Mouse (Mus musculus) midbrain, postnatal 0 days (tissue): Measurements from ENCODE around the gene Nubp2. TPM values are rescaled to one million over a fixed set of nuclear protein-coding genes. Genes with fewer than 3 reads are reported as not detected.
A peak's percentile ranks its signal among the peaks of the same experiment; 100 is the strongest.

Source experiments
- ATAC-seq: fragments of 200-750 bp; cut with Nextera tagmentation; 2 replicates; pipeline ENCODE4 v1.8.0; 2017; ENCODE audit warnings: moderate number of reproducible peaks, mild to moderate bottlenecking, moderate TSS enrichment, moderate library complexity; ENCODE audit not compliant: low FRiP score
- DNase-seq: peaks from one replicate; pipeline ENCODE4 v3.0.0-alpha.2; 2015; ENCODE audit warnings: low spot score
- H3K27ac ChIP-seq: fragments of 300-500 bp; sonication (generic); 2 replicates; pipeline ENCODE4 v1.5.1; 2014; ENCODE audit warnings: low read depth, mild to moderate bottlenecking, low read length, mixed read lengths
- H3K27me3 ChIP-seq: fragments of 300-500 bp; sonication (generic); 2 replicates; pipeline ENCODE4 v1.6.1; 2014; ENCODE audit warnings: low read length, control low read depth, mixed read lengths; ENCODE audit not compliant: insufficient read depth
- H3K36me3 ChIP-seq: fragments of 300-500 bp; sonication (generic); 2 replicates; pipeline ENCODE4 v1.6.1; 2014; ENCODE audit warnings: low read length, control low read depth, mixed read lengths; ENCODE audit not compliant: insufficient read depth
- H3K4me1 ChIP-seq: fragments of 300-500 bp; sonication (generic); 2 replicates; pipeline ENCODE4 v1.6.1; 2014; ENCODE audit warnings: mild to moderate bottlenecking, control low read depth, antibody characterized with exemption, low read length, mixed read lengths; ENCODE audit not compliant: insufficient read depth
- H3K4me2 ChIP-seq: fragments of 300-500 bp; sonication (generic); 2 replicates; pipeline ENCODE4 v1.6.1; 2014; ENCODE audit warnings: low read depth, mild to moderate bottlenecking, low read length, mixed read lengths; ENCODE audit not compliant: poor library complexity, severe bottlenecking
- H3K4me3 ChIP-seq: fragments of 300-500 bp; sonication (generic); 2 replicates; pipeline ENCODE4 v1.5.1; 2014; ENCODE audit warnings: low read depth, mild to moderate bottlenecking, low read length, moderate library complexity
- H3K9ac ChIP-seq: fragments of 300-500 bp; sonication (generic); replicated peaks from 2 replicates; pipeline ENCODE4 v1.6.1; 2014; ENCODE audit warnings: mild to moderate bottlenecking, low read length, moderate library complexity, mixed read lengths; ENCODE audit not compliant: poor library complexity, severe bottlenecking
- H3K9me3 ChIP-seq: fragments of 300-500 bp; sonication (generic); 2 replicates; pipeline ENCODE4 v1.6.1; 2016; ENCODE audit warnings: low read length, control low read depth
- CTCF ChIP-seq: IDR thresholded peaks from 2 replicates; pipeline ENCODE4 v1.5.1; 2016; ENCODE audit warnings: antibody characterized with exemption, mild to moderate bottlenecking
- WGBS: fragments of 180-500 bp; shearing (Covaris S2); extraction: QIAGEN DNeasy Blood & Tissue Kit; methylation state at CpG from one replicate; pipeline ENCODE4 v1.1.7; 2014; 5-methylcytosine and 5-hydroxymethylcytosine counted together
- polyA plus RNA-seq: library from polyadenylated mRNA; unstranded; fragments of >200 nt; fragmentation: Nextera tagmentation; extraction: Ambion mirVana; gene quantifications from 2 replicates; pipeline ENCODE4 v1.2.1, GENCODE M21; 2015
- total RNA-seq: library from RNA; depleted of rRNA; stranded (reverse); fragments of >200 nt; gene quantifications from 2 replicates; pipeline ENCODE4 v1.2.3, GENCODE M21; 2014

Gene Nubp2
- total and polyA plus RNA-seq, 2 experiments from 2014 or later: 55.8 to 60.2 TPM

DNA sequence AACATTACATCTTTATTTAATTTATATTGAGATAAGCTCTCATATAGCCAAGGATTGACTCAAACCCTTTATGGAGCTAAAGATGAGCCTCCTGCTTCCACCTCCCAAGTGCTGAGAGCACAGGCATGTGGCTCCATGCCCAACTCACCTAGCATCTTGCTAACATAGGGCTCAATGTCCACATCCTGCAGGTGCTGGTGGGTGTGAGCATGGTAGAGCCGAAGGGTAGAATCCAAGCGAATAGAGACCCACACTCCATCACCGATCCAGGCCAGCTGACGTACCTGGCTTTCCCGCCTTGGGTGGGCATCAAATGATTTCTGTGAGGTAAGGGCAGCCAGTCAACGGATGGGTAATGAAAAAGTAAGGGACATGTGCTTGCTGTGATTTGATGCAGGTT, 13.9 kb upstream of the Nubp2 start:
- no peak for ATAC-seq
- Histone ChIP-seq H3K4me3 (no peak overlapping the region), H3K27ac (no peak overlapping the region), H3K9ac (no peak overlapping the region), H3K4me2 (no peak overlapping the region), H3K9me3 (no peaks in the 10 kb centered on the region), H3K36me3 (peaks cover 68% of the 10 kb centered on the region), H3K4me1 (peaks cover 14% of the 10 kb centered on the region), H3K27me3 (no peaks in the 10 kb centered on the region)
- 94% methylated on average over 6 of the region's 6 CpGs for WGBS
- DNase-seq: no peak
- no peak for TF ChIP-seq CTCF

DNA sequence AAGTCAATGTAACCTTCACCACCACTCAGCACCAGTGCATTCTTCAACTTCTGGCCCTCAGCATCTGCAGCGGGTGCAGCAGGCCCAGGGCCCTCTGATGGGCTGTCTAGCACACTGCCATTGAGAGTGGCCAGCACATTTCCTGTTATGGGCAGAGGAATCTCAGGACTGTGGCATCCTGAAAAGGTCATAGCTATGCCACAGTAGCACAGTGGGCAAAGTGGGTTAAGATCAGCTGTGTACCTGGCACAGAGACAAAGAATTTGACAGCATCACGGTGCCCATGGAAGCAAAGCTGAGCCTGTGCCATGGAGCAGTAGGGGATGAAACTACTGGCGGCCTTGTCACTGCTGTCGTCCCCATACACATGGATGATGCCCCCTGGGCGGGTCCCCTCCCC, 13.0 kb upstream of the Nubp2 start:
- H3K4me2 ChIP-seq: no peak overlapping the region
- H3K27ac ChIP-seq: no peak overlapping the region
- H3K36me3 ChIP-seq: peaks cover 60% of the 10 kb centered on the region
- H3K9me3 ChIP-seq: no peaks in the 10 kb centered on the region
- H3K4me3 ChIP-seq: no peak overlapping the region
- no peak for TF ChIP-seq CTCF
- DNase-seq (no peak), ATAC-seq (no peak)
- WGBS: 79% methylated on average over 5 of the region's 5 CpGs
- H3K4me1 ChIP-seq: peaks cover 14% of the 10 kb centered on the region
- H3K9ac ChIP-seq: no peak overlapping the region
- no peaks in the 10 kb centered on the region for H3K27me3 ChIP-seq

DNA sequence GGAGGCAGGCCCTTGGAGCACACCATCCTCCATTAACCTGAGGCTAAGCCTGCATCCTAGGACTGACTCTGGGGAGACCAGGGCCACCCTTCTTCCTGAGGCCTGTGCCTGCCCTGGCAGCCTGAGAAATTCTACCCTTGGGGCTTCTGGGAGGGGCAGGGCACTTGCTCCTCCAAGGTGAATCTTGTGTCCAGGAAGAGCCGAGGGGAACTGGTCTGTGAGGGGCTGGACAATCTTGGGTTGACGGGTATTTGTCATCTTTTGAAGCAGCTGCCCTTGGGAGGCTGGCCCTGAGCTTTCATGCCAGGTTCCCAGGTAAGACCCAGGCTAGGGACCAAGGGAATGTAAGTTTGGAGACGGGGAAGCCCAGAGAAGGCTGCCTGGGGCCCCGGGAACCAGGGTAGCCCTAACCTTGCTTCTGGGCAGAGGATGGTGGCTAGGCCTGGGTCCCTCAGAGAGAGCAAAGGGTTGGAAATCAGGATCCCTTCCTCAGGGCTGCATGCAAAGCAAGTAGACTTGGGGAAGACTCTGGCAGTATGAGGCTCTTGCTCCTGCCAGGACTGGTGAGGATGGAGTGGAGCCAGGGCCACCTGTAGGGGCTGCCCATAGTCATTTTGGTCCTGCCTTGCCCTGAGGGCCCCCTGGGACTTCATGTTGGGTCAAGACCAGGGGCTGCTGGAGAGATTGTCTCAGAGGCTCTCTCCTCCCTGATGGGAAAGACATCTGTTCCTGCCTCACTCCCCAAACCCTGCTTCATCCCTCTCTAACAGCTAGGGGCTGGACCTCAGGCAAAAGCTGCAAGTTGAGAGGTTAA, 12.1 kb upstream of the Nubp2 start:
- DNase-seq: no peak
- WGBS: 82% methylated on average over 4 of the region's 4 CpGs
- peaks cover 54% of the 10 kb centered on the region for H3K36me3 ChIP-seq
- H3K4me2 ChIP-seq: no peak overlapping the region
- no peak overlapping the region for H3K4me3 ChIP-seq
- H3K27me3 ChIP-seq: no peaks in the 10 kb centered on the region
- H3K9ac ChIP-seq: peak overlapping the region; percentile 93
- no peak overlapping the region for H3K27ac ChIP-seq
- no peak for TF ChIP-seq CTCF
- H3K9me3 ChIP-seq: no peaks in the 10 kb centered on the region
- peaks cover 14% of the 10 kb centered on the region for H3K4me1 ChIP-seq
- ATAC-seq: no peak

DNA sequence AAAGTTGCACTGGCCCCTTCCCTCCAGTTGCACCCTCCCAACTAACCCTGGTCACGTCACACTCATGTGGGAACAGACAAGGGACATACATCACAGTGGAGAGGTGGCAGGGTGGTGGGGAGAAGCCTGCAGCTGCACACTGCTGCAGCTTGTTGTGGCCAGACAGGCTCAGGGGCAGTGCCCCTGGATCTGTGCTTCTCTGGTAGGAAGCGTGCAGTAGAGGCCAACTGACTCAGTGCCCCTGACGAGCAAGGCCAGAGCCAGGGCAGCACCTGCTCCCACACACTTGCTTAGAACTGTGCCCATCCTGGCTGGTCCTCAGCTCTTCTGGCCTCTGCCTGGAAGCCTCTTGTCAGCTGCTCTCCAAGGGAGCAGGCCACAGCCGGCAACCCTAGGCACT, 11.5 kb upstream of the Nubp2 start:
- H3K4me1 ChIP-seq: peaks cover 14% of the 10 kb centered on the region
- H3K9me3 ChIP-seq: no peaks in the 10 kb centered on the region
- H3K36me3 ChIP-seq: peaks cover 54% of the 10 kb centered on the region
- H3K4me3 ChIP-seq: peak overlapping the region; percentile 87
- H3K9ac ChIP-seq: peak overlapping the region; percentile 93
- TF ChIP-seq CTCF: no peak
- ATAC-seq: no peak
- H3K27ac ChIP-seq: 0 out of 2 replicates have a peak overlapping the region, but pooled peaks have one; percentile 91
- H3K4me2 ChIP-seq: peak overlapping the region; percentile 98
- WGBS: 79% methylated on average over 4 of the region's 4 CpGs
- no peak for DNase-seq
- no peaks in the 10 kb centered on the region for H3K27me3 ChIP-seq

DNA sequence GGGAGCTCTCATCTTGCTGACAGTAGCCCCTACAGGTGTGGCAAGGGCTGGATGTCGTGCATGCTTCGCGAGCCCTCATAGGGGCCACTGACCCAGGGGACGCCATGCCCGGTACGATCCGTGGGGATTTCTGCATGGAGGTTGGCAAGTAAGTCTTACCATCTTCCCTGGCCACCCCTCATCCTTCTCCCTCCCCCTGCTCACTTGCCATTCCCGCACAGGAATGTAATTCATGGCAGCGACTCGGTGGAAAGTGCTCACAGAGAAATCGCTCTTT, 10.8 kb upstream of the Nubp2 start:
- H3K36me3 ChIP-seq: peaks cover 54% of the 10 kb centered on the region
- H3K27me3 ChIP-seq: no peaks in the 10 kb centered on the region
- ATAC-seq (peak; percentile 12; the same call in 1 of the 2 replicates), DNase-seq (no peak)
- 23% methylated on average over 11 of the region's 11 CpGs for WGBS
- peak overlapping the region; percentile 93 for H3K9ac ChIP-seq
- peak overlapping the region; percentile 87 for H3K4me3 ChIP-seq
- peaks cover 14% of the 10 kb centered on the region for H3K4me1 ChIP-seq
- H3K9me3 ChIP-seq: no peaks in the 10 kb centered on the region
- no peak for TF ChIP-seq CTCF
- peak overlapping the region; percentile 98 for H3K4me2 ChIP-seq
- H3K27ac ChIP-seq: peak overlapping the region; percentile 91

DNA sequence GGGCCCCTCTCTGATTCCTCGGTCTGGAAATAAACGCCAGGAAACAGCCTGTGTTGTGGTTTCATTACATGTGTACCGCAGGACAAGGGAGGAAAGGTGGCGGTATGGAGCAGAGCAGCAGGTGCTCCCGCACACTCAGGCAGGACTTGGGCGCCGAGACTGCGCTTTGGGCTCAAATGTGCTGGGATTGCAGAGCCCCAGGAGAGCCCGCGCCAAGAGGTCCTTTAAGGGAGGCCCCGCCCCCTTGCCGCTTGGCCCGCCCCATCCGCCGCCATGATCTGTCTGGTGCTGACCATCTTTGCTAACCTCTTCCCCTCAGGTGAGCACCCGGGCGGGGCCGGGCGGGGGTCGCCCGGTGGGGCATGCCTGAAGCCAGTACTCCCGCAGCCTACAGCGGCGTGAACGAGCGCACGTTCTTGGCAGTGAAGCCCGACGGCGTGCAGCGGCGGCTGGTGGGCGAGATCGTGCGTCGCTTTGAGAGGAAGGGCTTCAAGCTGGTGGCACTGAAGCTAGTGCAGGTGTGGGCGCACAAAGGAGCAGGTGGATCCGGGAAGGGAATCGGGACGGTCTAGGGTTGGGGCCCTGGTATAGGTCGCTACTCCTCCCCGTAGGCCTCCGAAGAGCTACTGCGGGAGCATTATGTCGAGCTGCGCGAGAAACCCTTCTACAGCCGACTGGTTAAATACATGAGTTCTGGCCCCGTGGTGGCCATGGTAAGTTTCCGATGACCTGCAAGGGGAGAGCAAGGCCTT, 10.3 kb upstream of the Nubp2 start, which contains the start of gene Nme3:
Gene Nme3 (plus strand): TSS at position 260 of the 752 bp plus-strand sequence.
- peak within 1 kb of the TSS; percentile 91 for H3K27ac ChIP-seq
- DNase-seq (peak; percentile 75), ATAC-seq (peak; percentile 49)
- under 1% methylated on average over 50 of the region's 50 CpGs for WGBS
- peak within 1 kb of the TSS; percentile 93 for H3K9ac ChIP-seq
- peaks cover 14% of the 10 kb centered on the region for H3K4me1 ChIP-seq
- peak within 1 kb of the TSS; percentile 98 for H3K4me2 ChIP-seq
- peaks cover 50% of the 10 kb centered on the region for H3K36me3 ChIP-seq
- peak; percentile 64 for TF ChIP-seq CTCF
- H3K4me3 ChIP-seq: peak within 1 kb of the TSS; percentile 87
- no peaks in the 10 kb centered on the region for H3K9me3 ChIP-seq
- no peaks in the 10 kb centered on the region for H3K27me3 ChIP-seq
